Mouse (Mus musculus) testis, adult 2 months (tissue): Measurements from ENCODE around the gene 4930432K21Rik.

ENCODE experiments used
- CTCF ChIP-seq: fragments of 200-500 bp; IDR thresholded peaks from 2 replicates; pipeline ENCODE4 v1.5.1; 2012; ENCODE audit warnings: low read depth, mild to moderate bottlenecking, inconsistent platforms, low read length, moderate library complexity; ENCODE audit not compliant: control insufficient read depth, insufficient read depth, insufficient replicate concordance
- POLR2A ChIP-seq: fragments of 200-500 bp; IDR thresholded peaks from 2 replicates; pipeline ENCODE4 v1.6.1; 2012; ENCODE audit warnings: low read depth, mild to moderate bottlenecking, inconsistent platforms, low read length, moderate library complexity; ENCODE audit not compliant: control insufficient read depth

GRCm38 (mm10) chr8:84147769-84148530 lies at the start of gene 4930432K21Rik, which contains the start of gene Cc2d1a:
- TF ChIP-seq POLR2A (peak; percentile 93; the same call in 1 of the 2 replicates), CTCF (no peak)
